Mouse (Mus musculus) skeletal muscle tissue, adult 2 months (tissue): ENCODE data around the gene Zfp335.

Source experiments
- DNase-seq: peaks from one replicate; pipeline ENCODE4 v3.0.0-alpha.2; 2012; ENCODE audit warnings: low read depth, low spot score

The Zfp335 gene

DNA sequence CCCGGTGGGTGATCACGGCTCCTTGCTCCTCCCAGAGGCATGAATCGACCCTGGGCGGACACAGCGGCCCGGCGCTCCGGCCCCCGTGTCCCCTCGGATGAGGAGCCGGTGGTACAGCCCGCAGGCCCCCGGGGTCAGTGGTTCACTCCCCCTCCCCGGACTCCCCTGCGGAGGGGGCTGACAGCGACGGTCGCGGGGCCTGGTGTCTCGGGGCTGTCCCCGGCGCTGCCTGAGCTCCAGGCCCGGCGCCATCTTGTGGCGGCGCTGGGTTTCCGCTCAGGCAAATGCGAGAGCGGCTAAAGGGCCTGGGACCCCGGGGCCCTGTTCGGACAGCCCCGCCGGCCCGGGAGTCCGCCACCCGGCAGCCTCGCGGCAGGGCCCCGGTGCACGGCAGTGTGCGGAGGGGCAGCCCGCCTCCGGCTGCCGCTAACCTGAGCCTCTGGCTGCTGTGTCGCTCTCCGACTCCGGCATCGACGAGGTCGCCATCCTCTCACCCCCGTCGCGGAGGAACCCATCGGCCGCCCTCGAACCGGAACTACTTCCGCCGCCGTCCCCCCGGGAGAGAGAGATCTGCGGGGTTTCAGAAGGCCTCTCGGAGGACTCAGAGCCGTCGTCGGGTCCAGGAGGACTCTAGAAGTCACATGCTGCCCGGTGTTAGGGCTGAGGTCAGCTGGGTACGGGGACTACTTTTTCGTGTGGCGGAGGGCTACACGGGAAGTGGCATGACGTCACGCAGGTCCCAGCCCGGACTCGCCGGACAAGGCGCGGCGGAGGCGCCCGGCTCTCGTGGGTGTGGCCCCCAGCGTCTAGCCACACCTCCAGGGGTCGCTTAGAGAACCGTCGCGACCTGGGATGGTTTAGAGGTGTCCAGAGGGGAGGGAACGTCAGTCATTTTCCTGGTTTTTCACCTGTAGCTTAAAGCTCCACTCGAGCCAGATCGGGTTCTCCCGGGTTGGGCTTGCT is at the start of gene Zfp335:
TSS of gene Zfp335 (minus strand) at position 672 of the 963 bp plus-strand sequence.
- DNase-seq, result peak; percentile 95

GRCm38 (mm10) chr2:164960716-164961441 is 49.3 kb upstream of the Zfp335 start, which contains the start of gene Slc12a5:
Slc12a5 (plus strand) TSS chr2:164960802.
- no peak for DNase-seq

- no peak for DNase-seq
These were observed 46.2 kb upstream of the Zfp335 start for GRCm38 (mm10) chr2:164957548-164958315.

- DNase-seq, result no peak
These were observed 44.6 kb upstream of the Zfp335 start for GRCm38 (mm10) chr2:164956195-164956594.

DNA sequence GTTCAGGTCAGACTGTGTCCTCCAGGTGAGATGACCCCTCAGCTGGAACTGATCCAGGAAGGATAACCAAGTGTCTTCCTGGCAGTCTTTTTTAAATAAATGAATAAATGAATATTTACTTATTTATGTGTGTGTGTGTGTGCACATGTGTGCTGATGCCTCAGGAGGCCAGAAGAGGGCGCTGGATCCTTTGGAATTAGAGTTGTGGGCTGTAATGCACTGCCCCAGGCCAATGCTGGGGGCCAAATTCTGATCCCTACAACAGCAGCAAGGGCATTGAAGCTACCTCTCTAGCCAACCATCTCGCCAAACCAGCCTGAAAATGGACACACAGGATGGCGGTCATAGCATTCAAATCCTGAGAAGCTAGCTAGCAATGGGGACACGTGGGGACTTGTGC is 44.2 kb upstream of the Zfp335 start:
- DNase-seq, result no peak

DNA sequence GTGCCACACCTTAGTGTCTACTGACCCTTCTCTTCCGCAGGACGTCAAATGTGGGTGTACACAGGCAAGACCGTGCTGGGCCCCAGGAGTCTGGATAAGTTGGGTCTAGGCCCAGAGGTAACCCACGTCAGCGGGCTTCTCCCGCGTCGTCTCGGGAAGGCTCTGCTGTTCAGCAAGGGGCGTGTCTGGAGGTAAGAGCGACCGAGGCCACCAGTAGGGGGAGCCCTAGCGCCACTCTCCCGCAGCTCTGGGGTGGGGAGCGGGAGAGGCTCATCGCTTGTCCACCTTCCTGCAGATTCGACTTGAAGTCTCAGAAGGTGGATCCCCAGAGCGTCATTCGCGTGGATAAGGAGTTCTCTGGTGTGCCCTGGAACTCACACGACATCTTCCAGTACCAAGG is 41.7 kb upstream of the Zfp335 start:
- peak; percentile 29 for DNase-seq

DNA sequence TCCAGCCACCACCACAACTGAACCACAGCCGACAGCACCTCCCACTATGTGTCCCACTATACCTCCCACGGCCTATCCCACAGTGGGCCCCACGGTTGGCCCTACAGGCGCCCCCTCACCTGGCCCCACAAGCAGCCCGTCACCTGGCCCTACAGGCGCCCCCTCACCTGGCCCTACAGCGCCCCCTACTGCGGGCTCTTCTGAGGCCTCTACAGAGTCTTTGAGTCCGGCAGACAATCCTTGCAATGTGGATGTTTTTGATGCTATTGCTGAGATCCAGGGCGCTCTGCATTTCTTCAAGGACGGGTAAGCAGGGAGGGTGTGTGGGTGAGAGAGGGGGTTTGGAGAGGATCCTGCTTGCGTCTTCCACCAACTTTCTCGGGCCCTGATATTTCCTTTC is 40.9 kb upstream of the Zfp335 start:
- DNase-seq, result no peak

DNA sequence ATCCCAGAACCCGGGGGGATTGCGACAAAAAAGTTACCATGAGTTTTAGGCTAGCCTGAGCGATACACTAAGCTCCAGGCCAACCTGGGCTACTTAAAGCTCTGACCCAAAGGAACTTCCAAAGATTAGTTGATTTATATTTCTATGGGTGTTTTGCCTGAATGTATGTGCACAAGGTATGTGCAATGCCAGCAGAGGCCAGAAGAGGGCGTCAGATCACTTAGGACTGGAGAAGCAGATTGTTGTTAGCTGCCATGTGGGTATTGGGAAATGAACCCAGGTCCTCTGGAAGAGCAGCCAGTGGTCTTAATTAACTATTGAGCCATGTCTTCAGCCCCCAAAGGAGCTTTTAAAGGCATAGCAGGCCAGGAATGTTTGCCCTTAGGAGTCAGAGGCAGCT is 40.2 kb upstream of the Zfp335 start:
- DNase-seq, result no peak

DNA sequence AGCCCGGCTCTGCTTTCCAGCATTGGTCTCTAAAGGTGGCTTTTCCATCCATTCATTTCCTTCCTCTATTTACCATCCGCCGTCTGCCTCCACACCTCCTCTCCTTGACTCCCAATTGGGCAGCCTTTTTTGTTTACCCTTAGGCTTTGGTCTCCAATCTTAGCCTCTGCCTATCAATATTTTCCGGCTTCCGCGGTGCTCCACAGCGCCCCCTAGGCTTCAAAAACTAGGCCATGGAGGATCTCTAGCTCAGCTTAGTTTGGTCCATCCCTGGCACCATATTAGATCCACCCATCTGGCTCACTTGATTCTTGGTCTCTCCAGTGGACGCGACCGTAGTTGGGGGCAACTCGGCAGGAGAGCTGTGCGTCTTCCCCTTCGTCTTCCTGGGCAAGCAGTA is 38.9 kb upstream of the Zfp335 start:
- no peak for DNase-seq

GRCm38 (mm10) chr2:164948962-164949361 is 37.4 kb upstream of the Zfp335 start:
- no peak for DNase-seq

GRCm38 (mm10) chr2:164947930-164948329 is 36.4 kb upstream of the Zfp335 start:
- DNase-seq, result no peak

DNA sequence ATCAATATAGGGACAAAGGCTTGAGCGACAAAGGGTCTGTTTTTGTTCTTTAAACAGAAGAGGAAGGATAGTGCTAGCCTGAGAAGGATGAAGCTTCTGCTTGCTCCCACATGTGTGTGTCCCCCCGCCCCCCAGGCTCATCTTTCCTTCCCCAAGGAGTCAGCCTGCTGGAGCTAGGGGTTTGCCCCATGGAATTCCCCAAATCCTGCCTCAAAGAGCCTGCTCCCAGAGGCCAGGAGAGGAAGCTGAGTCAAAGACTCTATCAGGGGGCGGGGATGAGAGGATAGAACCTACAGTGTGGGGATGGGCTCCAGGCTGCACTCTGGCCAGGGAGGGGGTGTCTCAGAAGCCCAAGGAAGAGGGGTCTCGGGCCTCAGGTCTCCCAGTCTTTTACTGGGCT is 35.9 kb upstream of the Zfp335 start:
- DNase-seq, result no peak

- DNase-seq, result peak; percentile 55
These were observed 31.2 kb upstream of the Zfp335 start for GRCm38 (mm10) chr2:164942692-164943290.

GRCm38 (mm10) chr2:164940140-164940830 is 28.7 kb upstream of the Zfp335 start, which contains the start of gene Mmp9:
Mmp9 (plus strand) TSS chr2:164940780.
- no peak for DNase-seq

DNA sequence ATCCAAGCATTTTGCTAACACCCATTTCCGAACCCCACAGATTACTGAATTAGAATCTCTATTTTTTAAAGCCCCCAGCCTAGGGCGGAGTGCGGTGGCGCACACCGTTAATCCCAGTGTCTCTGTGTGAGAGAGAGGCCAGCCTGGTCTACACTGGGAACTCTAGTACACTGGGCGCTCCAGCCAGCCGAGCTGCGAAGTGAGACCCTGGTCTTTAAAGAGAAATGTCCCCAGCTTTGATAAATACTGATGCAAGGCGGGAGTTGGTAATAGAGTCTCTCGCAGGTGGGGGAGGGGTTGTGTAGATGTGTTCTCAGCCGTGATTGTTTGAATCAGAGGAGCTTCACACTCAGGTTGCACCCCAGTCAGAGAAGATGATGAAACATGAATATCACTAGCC is 27.5 kb upstream of the Zfp335 start:
- no peak for DNase-seq

DNA sequence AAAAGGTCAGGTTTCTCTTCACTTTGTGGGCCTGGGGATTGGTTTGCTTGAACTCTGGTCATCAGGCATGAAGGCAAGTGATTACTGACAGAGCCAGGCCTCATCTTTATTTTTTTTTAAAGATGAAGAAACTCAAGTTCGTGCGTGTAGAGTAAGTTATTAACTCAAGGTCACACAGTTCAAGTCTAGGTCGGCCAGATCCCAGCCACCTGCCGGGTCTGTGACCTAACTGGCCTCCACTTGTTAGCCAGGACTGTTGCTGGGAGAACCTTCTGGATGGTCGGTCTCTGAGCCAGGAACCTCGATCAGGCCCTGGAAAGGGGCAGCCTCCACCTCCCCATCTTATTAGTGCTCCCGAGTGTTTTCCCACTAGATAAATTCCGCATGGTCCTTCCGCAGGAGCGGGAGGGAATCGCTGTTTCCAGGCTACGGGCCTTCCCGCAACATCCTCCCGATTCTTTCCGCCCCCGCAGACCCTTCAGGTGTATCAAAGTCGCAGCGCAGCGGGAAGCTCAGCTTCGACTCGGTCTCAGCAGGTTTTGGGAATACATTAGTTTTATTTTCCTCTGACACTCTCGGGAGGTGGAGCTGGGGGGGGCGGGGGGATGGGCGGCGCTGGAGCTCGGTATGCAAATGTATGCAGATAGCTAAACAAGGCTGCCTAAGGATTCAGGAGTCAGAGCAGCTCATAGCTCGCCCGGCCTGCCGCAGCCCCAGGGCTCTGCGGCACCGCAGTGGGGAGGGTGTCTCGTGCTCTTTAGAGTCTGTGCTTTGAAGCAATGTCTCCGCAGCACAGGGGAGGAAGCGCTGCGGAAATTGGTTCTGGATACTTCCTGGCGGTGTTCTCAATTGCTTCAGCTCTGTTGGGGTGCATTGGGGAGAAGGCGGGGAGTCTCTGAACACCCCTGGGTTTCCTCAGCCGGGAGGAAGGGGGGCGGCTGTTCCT is 26.9 kb upstream of the Zfp335 start:
- no peak for DNase-seq

DNA sequence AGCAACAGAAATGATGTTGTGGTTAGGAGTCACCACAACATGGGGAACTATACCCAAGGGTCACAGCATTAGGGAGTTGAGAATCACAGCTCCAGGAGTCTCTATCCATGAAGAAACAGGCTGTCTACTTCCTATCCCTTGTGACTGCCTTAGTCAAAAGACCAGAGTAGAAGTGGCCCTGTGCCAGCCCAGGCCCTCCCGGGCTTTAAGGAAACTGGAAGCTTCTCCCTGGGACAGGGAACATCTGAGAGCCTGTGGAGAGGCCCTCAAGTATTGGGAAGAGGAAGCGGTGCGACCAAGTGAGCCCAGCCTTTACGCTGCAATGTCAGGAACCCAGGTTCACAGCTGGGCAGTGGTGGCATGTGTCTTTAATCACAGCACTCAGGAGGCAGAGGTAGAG is 24.4 kb upstream of the Zfp335 start:
- no peak for DNase-seq

- DNase-seq, result no peak
These were observed 22.0 kb upstream of the Zfp335 start for GRCm38 (mm10) chr2:164933534-164933933.

GRCm38 (mm10) chr2:164930706-164931581 is 19.4 kb upstream of the Zfp335 start:
- DNase-seq, result no peak
